Mouse (Mus musculus): ENCODE data around the gene Aga. TPM values are rescaled to one million over a fixed set of nuclear protein-coding genes. Genes with fewer than 3 reads are reported as not detected.
"Not testable (repeated sequence)": the region's sequence is repeated elsewhere in the genome, so short reads cannot be mapped to it uniquely, and the experiment has no call there.

Aga gene
- 41.5 and 45.9 TPM in 2 replicates for polyA plus RNA-seq (2014; fragmentation: Nextera tagmentation; extraction: Ambion mirVana)

- peaks cover 26% of the 10 kb centered on the region for H3K36me3 ChIP-seq (ENCODE audit: control insufficient read depth, insufficient read depth, low read length)
- no peaks in the 10 kb centered on the region for H3K9me3 ChIP-seq (ENCODE audit: control insufficient read depth, low read length)
- WGBS = under 1% methylated on average over 24 of the region's 24 CpGs
- peak within 1 kb of the TSS; percentile 93 for H3K9ac ChIP-seq (ENCODE audit: low read length)
- H3K27ac ChIP-seq (replicated peaks in 1 of 2; ENCODE audit: control insufficient read depth in 1 of 2, insufficient read depth in 1 of 2, low read depth in 2 of 2, low read length in 2 of 2) = peak within 1 kb of the TSS; percentile 83 to 90
- H3K4me3 ChIP-seq (ENCODE audit: control insufficient read depth in 1 of 2, insufficient read depth in 1 of 2, low read depth in 1 of 2, low read length in 2 of 2) = peak within 1 kb of the TSS; percentile 72 to 83
- H3K4me1 ChIP-seq (ENCODE audit: control insufficient read depth in 2 of 2, insufficient read depth in 2 of 2, low read length in 2 of 2) = no peaks in the 10 kb centered on the region
- peak within 1 kb of the TSS; percentile 82 for H3K4me2 ChIP-seq (ENCODE audit: low read length)
- peak; percentile 98 for ATAC-seq (ENCODE audit: insufficient number of reproducible peaks, insufficient read depth, low FRiP score, low read depth)
- H3K27me3 ChIP-seq (ENCODE audit: control insufficient read depth, insufficient read depth, low read length) = no peaks in the 10 kb centered on the region
Measured at GRCm38 (mm10) chr8:53511551-53512127, at the start of gene Aga. Aga (plus strand) TSS chr8:53511727.

- ATAC-seq (ENCODE audit: insufficient number of reproducible peaks, insufficient read depth, low FRiP score, low read depth) = no peak
- 50% methylated on average over 2 of the region's 2 CpGs for WGBS
- H3K9ac ChIP-seq (ENCODE audit: low read length) = no peak overlapping the region
Measured at GRCm38 (mm10) chr8:53489063-53489462, 22.5 kb upstream of the Aga start.

GRCm38 (mm10) chr8:53496216-53496615 is 15.3 kb upstream of the Aga start:
- WGBS = 66% methylated on average over 1 of the region's 1 CpGs
- Histone ChIP-seq H3K9ac (ENCODE audit: low read length) (no peak overlapping the region), H3K4me1 (ENCODE audit: control insufficient read depth in 2 of 2, insufficient read depth in 2 of 2, low read length in 2 of 2) (no peaks in the 10 kb centered on the region)

More at GRCm38 (mm10) chr8:53489063-53489462, 22.5 kb upstream of the Aga start:
- Histone ChIP-seq H3K27ac (replicated peaks in 1 of 2; ENCODE audit: control insufficient read depth in 1 of 2, insufficient read depth in 1 of 2, low read depth in 2 of 2, low read length in 2 of 2) (no peak overlapping the region), H3K27me3 (ENCODE audit: control insufficient read depth, insufficient read depth, low read length) (no peaks in the 10 kb centered on the region), H3K4me2 (ENCODE audit: low read length) (no peak overlapping the region), H3K4me3 (ENCODE audit: control insufficient read depth in 1 of 2, insufficient read depth in 1 of 2, low read depth in 1 of 2, low read length in 2 of 2) (no peak overlapping the region), H3K36me3 (ENCODE audit: control insufficient read depth, insufficient read depth, low read length) (no peaks in the 10 kb centered on the region), H3K9me3 (ENCODE audit: control insufficient read depth, low read length) (no peaks in the 10 kb centered on the region), H3K4me1 (ENCODE audit: control insufficient read depth in 2 of 2, insufficient read depth in 2 of 2, low read length in 2 of 2) (no peaks in the 10 kb centered on the region)

GRCm38 (mm10) chr8:53496885-53497326 is 14.6 kb upstream of the Aga start:
- H3K4me2 ChIP-seq (ENCODE audit: low read length) = no peak overlapping the region
- no peak for ATAC-seq (ENCODE audit: insufficient number of reproducible peaks, insufficient read depth, low FRiP score, low read depth)
- 58% methylated on average over 3 of the region's 3 CpGs for WGBS
- no peak overlapping the region for H3K4me3 ChIP-seq (ENCODE audit: control insufficient read depth in 1 of 2, insufficient read depth in 1 of 2, low read depth in 1 of 2, low read length in 2 of 2)
- H3K27me3 ChIP-seq (ENCODE audit: control insufficient read depth, insufficient read depth, low read length) = no peaks in the 10 kb centered on the region
- no peak overlapping the region for H3K9ac ChIP-seq (ENCODE audit: low read length)
- H3K36me3 ChIP-seq (ENCODE audit: control insufficient read depth, insufficient read depth, low read length) = no peaks in the 10 kb centered on the region
- H3K27ac ChIP-seq (replicated peaks in 1 of 2; ENCODE audit: control insufficient read depth in 1 of 2, insufficient read depth in 1 of 2, low read depth in 2 of 2, low read length in 2 of 2) = no peak overlapping the region
- H3K4me1 ChIP-seq (ENCODE audit: control insufficient read depth in 2 of 2, insufficient read depth in 2 of 2, low read length in 2 of 2) = no peaks in the 10 kb centered on the region
- H3K9me3 ChIP-seq (ENCODE audit: control insufficient read depth, low read length) = no peaks in the 10 kb centered on the region

More at GRCm38 (mm10) chr8:53496216-53496615, 15.3 kb upstream of the Aga start:
- Histone ChIP-seq H3K27me3 (ENCODE audit: control insufficient read depth, insufficient read depth, low read length) (no peaks in the 10 kb centered on the region), H3K36me3 (ENCODE audit: control insufficient read depth, insufficient read depth, low read length) (no peaks in the 10 kb centered on the region), H3K4me2 (ENCODE audit: low read length) (no peak overlapping the region), H3K27ac (replicated peaks in 1 of 2; ENCODE audit: control insufficient read depth in 1 of 2, insufficient read depth in 1 of 2, low read depth in 2 of 2, low read length in 2 of 2) (no peak overlapping the region), H3K4me3 (ENCODE audit: control insufficient read depth in 1 of 2, insufficient read depth in 1 of 2, low read depth in 1 of 2, low read length in 2 of 2) (no peak overlapping the region), H3K9me3 (ENCODE audit: control insufficient read depth, low read length) (no peaks in the 10 kb centered on the region)
- ATAC-seq (ENCODE audit: insufficient number of reproducible peaks, insufficient read depth, low FRiP score, low read depth) = no peak

- H3K36me3 ChIP-seq (ENCODE audit: control insufficient read depth, insufficient read depth, low read length); H3K9me3 ChIP-seq (ENCODE audit: control insufficient read depth, low read length); H3K27me3 ChIP-seq (ENCODE audit: control insufficient read depth, insufficient read depth, low read length); H3K27ac ChIP-seq (replicated peaks in 1 of 2; ENCODE audit: control insufficient read depth in 1 of 2, insufficient read depth in 1 of 2, low read depth in 2 of 2, low read length in 2 of 2); H3K4me2 ChIP-seq (ENCODE audit: low read length); H3K4me1 ChIP-seq (ENCODE audit: control insufficient read depth in 2 of 2, insufficient read depth in 2 of 2, low read length in 2 of 2); ATAC-seq (ENCODE audit: insufficient number of reproducible peaks, insufficient read depth, low FRiP score, low read depth); H3K4me3 ChIP-seq (ENCODE audit: control insufficient read depth in 1 of 2, insufficient read depth in 1 of 2, low read depth in 1 of 2, low read length in 2 of 2); H3K9ac ChIP-seq (ENCODE audit: low read length): not testable (repeated sequence)
- 70% methylated on average over 3 of the region's 3 CpGs for WGBS
Measured at GRCm38 (mm10) chr8:53538049-53538448, 26.5 kb downstream of the Aga start.

- Histone ChIP-seq H3K9ac (ENCODE audit: low read length) (no peak overlapping the region), H3K36me3 (ENCODE audit: control insufficient read depth, insufficient read depth, low read length) (no peaks in the 10 kb centered on the region), H3K4me2 (ENCODE audit: low read length) (no peak overlapping the region), H3K27ac (replicated peaks in 1 of 2; ENCODE audit: control insufficient read depth in 1 of 2, insufficient read depth in 1 of 2, low read depth in 2 of 2, low read length in 2 of 2) (no peak overlapping the region), H3K4me1 (ENCODE audit: control insufficient read depth in 2 of 2, insufficient read depth in 2 of 2, low read length in 2 of 2) (no peaks in the 10 kb centered on the region), H3K27me3 (ENCODE audit: control insufficient read depth, insufficient read depth, low read length) (no peaks in the 10 kb centered on the region), H3K9me3 (ENCODE audit: control insufficient read depth, low read length) (no peaks in the 10 kb centered on the region), H3K4me3 (ENCODE audit: control insufficient read depth in 1 of 2, insufficient read depth in 1 of 2, low read depth in 1 of 2, low read length in 2 of 2) (no peak overlapping the region)
- ATAC-seq (ENCODE audit: insufficient number of reproducible peaks, insufficient read depth, low FRiP score, low read depth) = no peak
- 83% methylated on average over 2 of the region's 2 CpGs for WGBS
Measured at GRCm38 (mm10) chr8:53539585-53539984, 28.1 kb downstream of the Aga start.

- Histone ChIP-seq H3K27me3 (ENCODE audit: control insufficient read depth, insufficient read depth, low read length) (no peaks in the 10 kb centered on the region), H3K9ac (ENCODE audit: low read length) (no peak overlapping the region), H3K36me3 (ENCODE audit: control insufficient read depth, insufficient read depth, low read length) (no peaks in the 10 kb centered on the region), H3K4me1 (ENCODE audit: control insufficient read depth in 2 of 2, insufficient read depth in 2 of 2, low read length in 2 of 2) (no peaks in the 10 kb centered on the region), H3K4me2 (ENCODE audit: low read length) (no peak overlapping the region), H3K9me3 (ENCODE audit: control insufficient read depth, low read length) (no peaks in the 10 kb centered on the region), H3K4me3 (ENCODE audit: control insufficient read depth in 1 of 2, insufficient read depth in 1 of 2, low read depth in 1 of 2, low read length in 2 of 2) (no peak overlapping the region), H3K27ac (replicated peaks in 1 of 2; ENCODE audit: control insufficient read depth in 1 of 2, insufficient read depth in 1 of 2, low read depth in 2 of 2, low read length in 2 of 2) (no peak overlapping the region)
- ATAC-seq (ENCODE audit: insufficient number of reproducible peaks, insufficient read depth, low FRiP score, low read depth) = no peak
- whole genome bisulfite sequencing = 74% methylated on average over 10 of the region's 10 CpGs
Measured at GRCm38 (mm10) chr8:53562441-53563040, 51.0 kb downstream of the Aga start.

Data from heart, embryonic 14.5 days (tissue).